Mouse (Mus musculus): ENCODE data around the gene 4930522L14Rik.
"Not testable (repeated sequence)": the region's sequence is repeated elsewhere in the genome, so short reads cannot be mapped to it uniquely, and the experiment has no call there.

The 4930522L14Rik gene

DNA sequence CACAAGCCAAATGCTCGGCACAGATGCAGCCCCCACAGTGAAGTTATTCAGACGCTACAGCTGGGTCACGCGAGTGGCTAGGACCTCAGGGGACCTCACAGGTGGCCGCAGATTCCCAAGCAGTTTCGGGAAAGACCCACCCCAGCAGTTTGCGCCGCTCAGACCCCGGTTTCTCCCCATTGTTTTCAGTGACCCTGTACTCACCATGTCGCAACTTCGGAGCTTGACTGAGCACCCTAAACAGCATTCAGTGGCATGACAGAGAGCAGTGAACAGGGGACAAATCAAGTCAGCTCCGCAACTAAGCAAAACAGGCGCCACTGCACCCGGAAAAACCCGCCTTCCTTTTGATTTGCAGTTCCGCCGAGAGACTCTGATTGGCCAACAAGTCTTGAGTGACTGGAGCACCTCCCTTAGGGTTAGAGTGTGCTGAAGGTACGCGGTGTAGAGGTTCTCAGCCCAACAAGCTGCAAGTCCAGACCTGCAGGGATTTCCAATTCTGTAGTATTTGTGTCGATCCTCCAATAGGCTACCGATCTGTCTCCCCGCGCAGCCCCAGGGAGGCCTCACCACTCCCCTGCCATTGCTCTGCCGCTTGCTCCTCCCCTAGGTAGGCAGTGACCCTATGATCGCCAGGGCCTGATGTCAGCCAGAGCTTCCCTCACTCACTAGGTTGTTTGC is at the start of gene 4930522L14Rik:
Gene 4930522L14Rik, minus strand, starts transcription at position 496 of the 681 bp plus-strand sequence.
- peak; percentile 64 for DNase-seq (ENCODE audit: low read depth, low spot score)

DNA sequence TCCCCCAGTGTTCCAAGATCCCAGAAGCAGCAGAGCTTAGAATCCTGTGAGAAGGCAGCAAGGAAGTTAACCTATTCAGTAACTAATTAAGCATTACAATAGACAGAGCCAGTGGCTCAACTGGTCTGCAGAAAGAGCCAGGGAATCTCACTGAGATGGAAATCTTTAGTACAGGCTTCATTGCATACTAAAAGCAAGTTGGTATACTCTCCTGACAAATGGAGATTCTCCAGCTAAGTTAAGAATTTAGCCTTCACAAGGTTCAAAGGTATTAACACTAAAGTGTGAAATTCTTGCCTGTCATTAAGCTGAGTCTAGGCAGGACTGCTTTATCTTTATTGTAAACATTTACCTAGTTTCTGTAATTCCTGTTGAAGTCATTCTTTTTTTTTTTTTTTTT is 49.8 kb upstream of the 4930522L14Rik start:
- not testable (repeated sequence) for DNase-seq (ENCODE audit: low read depth, low spot score)

DNA sequence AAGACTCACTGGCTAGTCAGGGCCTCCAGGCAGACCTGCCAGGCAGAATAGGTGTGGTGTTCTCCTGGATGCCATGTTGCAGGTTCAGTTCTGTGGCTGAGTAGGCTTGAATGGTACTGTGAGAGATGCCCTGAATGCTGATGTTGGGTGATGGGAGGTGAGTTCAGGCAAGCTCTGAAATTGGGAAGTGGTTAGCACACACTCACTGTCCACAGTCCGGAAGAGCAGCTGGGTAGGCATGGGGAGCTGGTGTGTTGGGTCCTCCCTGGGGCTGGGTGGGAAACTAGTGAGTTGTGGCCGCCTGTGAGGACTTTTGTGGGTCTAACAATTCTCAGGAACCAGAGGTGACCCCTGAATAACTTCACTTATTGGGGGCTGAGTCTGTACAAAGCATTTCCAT is 48.3 kb upstream of the 4930522L14Rik start:
- not testable (repeated sequence) for DNase-seq (ENCODE audit: low read depth, low spot score)

DNA sequence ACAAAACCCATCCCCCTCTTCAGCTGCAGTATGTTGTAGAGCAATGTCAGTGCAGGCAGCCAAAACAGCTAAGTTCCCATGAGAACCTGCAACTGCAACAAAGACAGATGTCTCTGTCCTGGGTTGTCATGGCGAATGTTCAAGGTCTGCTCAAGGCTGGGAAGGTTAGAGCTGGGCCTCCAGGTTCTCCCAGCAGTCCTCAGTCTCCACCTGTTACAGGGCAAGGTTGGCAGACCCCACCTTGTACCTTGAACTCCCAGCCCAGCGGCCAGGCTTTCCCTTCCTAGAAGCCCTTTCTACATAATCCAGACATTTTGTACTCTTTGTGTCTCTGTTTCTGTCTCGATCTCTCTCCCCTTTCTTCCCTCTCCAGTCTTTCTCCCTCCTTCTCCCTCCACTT is 45.3 kb upstream of the 4930522L14Rik start:
- DNase-seq (ENCODE audit: low read depth, low spot score): not testable (repeated sequence)

DNA sequence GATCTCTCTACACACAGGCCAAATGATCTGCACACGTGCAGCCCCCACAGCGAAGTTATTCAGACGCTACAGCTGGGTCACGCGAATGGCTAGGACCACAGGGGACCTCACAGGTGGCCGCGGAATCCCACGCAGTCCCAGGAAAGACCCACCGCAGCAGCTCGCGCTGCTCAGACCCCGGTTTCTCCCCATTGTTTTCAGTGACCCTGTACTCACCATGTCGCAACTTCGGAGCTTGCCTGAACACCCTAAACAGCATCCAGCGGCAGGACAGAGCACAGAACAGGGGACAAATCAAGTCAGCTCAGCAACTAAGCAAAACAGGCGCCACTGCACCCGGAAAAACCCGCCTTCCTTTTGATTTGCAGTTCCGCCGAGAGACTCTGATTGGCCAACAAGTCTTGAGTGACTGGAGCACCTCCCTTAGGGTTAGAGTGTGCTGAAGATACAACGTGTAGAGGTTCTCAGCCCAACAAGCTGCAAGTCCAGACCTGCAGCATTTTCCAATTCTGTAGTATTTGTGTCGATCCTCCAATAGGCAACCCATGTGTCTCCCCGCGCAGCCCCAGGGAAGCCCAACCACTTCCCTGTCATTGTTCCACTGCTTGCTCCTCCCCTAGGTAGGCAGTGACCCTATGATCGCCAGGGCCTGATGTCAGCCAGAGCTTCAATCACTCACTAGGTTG is 44.4 kb upstream of the 4930522L14Rik start:
- DNase-seq (ENCODE audit: low read depth, low spot score): peak; percentile 45

DNA sequence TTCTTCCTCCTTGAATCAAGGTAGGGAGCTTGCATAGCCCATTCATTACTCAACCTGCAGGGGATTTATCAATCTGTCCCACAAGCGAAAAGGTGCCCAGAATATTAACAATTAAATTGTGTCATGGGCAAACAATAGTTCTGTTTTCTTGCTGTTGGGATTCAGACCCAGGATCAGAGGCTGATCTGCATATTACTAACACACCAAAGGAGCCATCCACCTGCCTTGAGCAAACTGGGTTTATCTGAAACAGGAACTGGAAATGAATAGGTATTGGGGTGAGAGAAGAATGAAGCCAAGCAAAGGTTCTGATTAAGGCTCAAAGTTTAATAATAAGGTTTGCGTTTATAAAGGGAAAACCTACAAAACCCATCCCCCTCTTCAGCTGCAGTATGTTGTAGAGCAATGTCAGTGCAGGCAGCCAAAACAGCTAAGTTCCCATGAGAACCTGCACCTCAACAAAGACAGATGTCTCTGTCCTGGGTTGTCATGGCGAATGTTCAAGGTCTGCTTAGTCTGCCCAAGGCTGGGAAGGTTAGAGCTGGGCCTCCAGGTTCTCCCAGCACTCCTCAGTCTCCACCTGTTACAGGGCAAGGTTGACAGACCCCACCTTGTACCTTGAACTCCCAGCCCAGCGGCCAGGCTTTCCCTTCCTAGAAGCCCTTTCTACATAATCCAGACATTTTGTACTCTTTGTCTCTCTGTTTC is 541 bp upstream of the 4930522L14Rik start:
- DNase-seq (ENCODE audit: low read depth, low spot score): not testable (repeated sequence)

DNA sequence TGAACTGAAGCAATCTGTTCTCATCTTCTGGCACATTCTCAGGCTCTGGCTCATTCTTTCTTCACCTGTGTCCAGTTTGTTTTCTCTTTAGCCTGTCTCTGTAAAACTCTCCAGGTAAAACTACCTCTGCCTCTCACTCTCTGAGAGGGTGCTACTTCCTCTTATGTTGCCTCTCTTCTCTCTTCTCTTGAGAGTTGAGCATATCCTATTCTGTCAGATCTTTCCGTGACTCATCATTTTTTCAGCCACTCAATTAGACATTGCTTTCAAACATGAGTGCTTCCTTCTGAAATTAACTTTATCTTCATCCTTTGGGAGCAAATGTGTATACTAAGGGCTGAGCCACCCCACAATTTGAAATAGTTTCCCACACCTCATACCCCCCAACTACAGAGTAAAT is 6.6 kb downstream of the 4930522L14Rik start:
- DNase-seq (ENCODE audit: low read depth, low spot score): not testable (repeated sequence)

DNA sequence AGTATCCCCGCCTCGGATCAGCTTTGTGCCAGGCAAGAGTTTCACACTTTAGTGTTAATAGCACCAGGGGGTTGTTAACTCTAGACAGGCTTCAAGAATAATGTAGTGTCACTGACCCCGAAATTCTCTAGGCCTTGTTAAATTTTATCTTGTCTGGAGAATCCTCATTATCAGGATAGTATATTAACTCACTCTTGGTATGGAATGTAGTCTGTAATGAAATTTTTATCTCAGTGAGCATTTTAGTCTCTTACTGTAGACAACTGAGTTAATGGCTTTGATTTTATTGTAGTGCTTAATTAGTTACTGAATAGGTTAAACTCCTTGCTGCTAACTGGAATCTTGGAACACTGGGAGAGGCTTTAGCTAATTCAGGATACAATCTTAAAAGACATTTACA is 34.3 kb downstream of the 4930522L14Rik start:
- not testable (repeated sequence) for DNase-seq (ENCODE audit: low read depth, low spot score)

DNA sequence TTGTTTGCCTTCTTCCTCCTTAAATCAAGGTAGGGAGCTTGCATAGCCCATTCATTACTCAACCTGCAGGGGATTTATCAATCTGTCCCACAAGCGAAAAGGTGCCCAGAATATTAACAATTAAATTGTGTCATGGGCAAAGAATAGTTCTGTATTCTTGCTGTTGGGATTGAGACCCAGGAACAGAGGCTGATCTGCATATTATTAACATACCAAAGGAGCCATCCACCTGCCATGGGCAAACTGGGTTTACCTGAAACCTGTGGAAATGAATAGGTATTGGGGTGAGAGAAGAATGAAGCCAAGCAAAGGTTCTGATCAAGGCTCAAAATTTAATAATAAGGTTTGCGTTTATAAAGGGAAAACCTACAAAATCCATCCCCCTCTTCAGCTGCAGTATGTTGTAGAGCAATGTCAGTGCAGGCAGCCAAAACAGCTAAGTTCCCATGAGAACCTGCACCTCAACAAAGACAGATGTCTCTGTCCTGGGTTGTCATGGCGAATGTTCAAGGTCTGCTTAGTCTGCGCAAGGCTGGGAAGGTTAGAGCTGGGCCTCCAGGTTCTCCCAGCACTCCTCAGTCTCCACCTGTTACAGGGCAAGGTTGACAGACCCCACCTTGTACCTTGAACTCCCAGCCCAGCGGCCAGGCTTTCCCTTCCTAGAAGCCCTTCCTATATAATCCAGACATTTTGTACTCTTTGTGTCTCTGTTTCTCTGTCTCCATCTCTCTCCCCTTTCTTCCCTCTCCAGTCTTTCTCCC is 60.3 kb downstream of the 4930522L14Rik start:
- DNase-seq (ENCODE audit: low read depth, low spot score): not testable (repeated sequence)

DNA sequence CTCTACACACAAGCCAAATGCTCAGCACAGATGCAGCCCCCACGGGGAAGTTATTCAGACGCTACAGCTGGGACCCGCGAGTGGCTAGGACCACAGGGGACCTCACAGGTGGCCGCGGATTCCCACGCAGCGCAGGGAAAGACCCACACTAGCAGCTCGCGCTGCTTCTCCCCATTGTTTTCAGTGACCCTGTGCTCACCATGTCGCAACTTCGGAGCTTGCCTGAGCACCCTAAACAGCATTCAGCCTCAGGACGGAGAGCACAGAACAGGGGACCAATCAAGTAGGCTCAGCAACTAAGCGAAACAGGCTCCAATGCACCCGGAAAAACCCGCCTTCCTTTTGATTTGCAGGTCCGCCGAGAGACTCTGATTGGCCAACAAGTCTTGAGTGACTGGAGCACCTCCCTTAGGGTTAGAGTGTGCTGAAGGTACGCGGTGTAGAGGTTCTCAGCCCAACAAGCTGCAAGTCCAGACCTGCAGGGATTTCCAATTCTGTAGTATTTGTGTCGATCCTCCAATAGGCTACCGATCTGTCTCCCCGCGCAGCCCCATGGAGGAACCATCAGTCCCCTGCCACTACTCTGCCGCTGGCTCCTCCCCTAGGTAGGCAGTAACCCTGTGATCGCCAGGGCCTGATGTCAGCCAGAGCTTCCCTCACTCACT is 61.0 kb downstream of the 4930522L14Rik start, which contains the start of gene 5430403G16Rik:
Gene 5430403G16Rik, minus strand, starts transcription at position 505 of the 665 bp plus-strand sequence.
- DNase-seq (ENCODE audit: low read depth, low spot score): peak; percentile 95

Data from brain, adult 2 months (tissue).